Mouse (Mus musculus): ENCODE results near the gene Plekhm3.

The Plekhm3 gene

GRCm38 (mm10) chr1:64927437-64928274, 29.0 kb downstream of the Plekhm3 start:
- DNase-seq, result no peak

- DNase-seq, result no peak
Measured at GRCm38 (mm10) chr1:64925594-64925993, 31.0 kb downstream of the Plekhm3 start.

- DNase-seq, result no peak
Measured at GRCm38 (mm10) chr1:64924283-64924682, 32.3 kb downstream of the Plekhm3 start.

GRCm38 (mm10) chr1:64918810-64919528, 37.7 kb downstream of the Plekhm3 start:
- no peak for DNase-seq

GRCm38 (mm10) chr1:64917966-64918365, 38.7 kb downstream of the Plekhm3 start:
- DNase-seq, result no peak

GRCm38 (mm10) chr1:64916884-64917507, 39.6 kb downstream of the Plekhm3 start:
- DNase-seq, result no peak

- no peak for DNase-seq
Measured at GRCm38 (mm10) chr1:64914356-64914755, 42.3 kb downstream of the Plekhm3 start.

GRCm38 (mm10) chr1:64907740-64908139, 48.9 kb downstream of the Plekhm3 start:
- DNase-seq, result no peak

GRCm38 (mm10) chr1:64906226-64906625, 50.4 kb downstream of the Plekhm3 start:
- no peak for DNase-seq

- DNase-seq, result no peak
Measured at GRCm38 (mm10) chr1:64903415-64903814, 53.2 kb downstream of the Plekhm3 start.

GRCm38 (mm10) chr1:64902804-64903203, 53.8 kb downstream of the Plekhm3 start:
- no peak for DNase-seq

- no peak for DNase-seq
Measured at GRCm38 (mm10) chr1:64899763-64900162, 56.9 kb downstream of the Plekhm3 start.

GRCm38 (mm10) chr1:64897485-64897884, 59.1 kb downstream of the Plekhm3 start:
- DNase-seq, result no peak

- DNase-seq, result no peak
Measured at GRCm38 (mm10) chr1:64893806-64894205, 62.8 kb downstream of the Plekhm3 start.

- DNase-seq, result no peak
Measured at GRCm38 (mm10) chr1:64891332-64891731, 65.3 kb downstream of the Plekhm3 start.

- DNase-seq, result no peak
Measured at GRCm38 (mm10) chr1:64887502-64888203, 69.0 kb downstream of the Plekhm3 start.

GRCm38 (mm10) chr1:64886718-64887117, 69.9 kb downstream of the Plekhm3 start:
- DNase-seq, result no peak

- no peak for DNase-seq
Measured at GRCm38 (mm10) chr1:64885328-64885727, 71.3 kb downstream of the Plekhm3 start.

GRCm38 (mm10) chr1:64884007-64884406, 72.6 kb downstream of the Plekhm3 start:
- no peak for DNase-seq

GRCm38 (mm10) chr1:64880613-64881012, 76.0 kb downstream of the Plekhm3 start:
- DNase-seq, result no peak

GRCm38 (mm10) chr1:64878795-64879240, 77.8 kb downstream of the Plekhm3 start:
- no peak for DNase-seq

- no peak for DNase-seq
Measured at GRCm38 (mm10) chr1:64876276-64876675, 80.3 kb downstream of the Plekhm3 start.

GRCm38 (mm10) chr1:64875712-64876111, 80.9 kb downstream of the Plekhm3 start:
- no peak for DNase-seq
